Mouse (Mus musculus): ENCODE measurements at regions not wholly inside any gene's neighbourhood (a gene's known extent, or its start where the extent isn't known, plus 50 kb on each side); places are given as distances from the start of the nearest gene placed in this dataset.
"Not testable (repeated sequence)": the region's sequence is repeated elsewhere in the genome, so short reads cannot be mapped to it uniquely, and the experiment has no call there.

DNA sequence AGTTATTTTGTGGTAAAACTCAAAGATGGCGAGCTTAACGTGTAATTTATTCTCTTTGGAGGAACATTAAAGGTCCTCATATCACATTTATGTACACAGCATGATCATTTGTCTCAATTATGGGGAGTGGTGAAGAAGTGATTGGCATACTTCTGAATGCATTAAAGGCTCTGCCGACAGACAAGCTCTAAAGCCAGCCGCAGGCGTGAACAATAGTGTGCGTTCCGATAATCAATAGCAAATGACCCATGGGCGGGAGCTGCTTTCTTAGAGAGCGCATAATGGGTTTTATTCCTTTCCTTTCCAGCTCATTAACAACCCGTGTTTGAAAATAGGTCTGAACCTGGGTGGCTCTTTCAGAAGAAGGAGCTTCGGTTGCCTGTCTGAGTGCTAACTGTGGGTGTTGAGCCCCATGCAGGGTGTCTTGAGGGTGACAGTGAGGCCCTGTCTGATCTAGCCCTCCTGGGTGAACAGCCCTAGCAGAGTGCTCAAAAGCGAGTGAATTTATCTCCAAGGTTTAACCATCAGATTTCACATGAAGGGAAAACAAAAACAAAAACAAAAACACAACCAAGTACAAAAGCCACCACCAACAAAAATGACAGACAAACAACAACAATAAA, 210.5 kb downstream of the Zfp619 start:
- DNase-seq (ENCODE audit: low spot score in 2 of 2) = no peak

- no peak for DNase-seq (ENCODE audit: low spot score in 2 of 2)
Measured at GRCm38 (mm10) chr7:39728930-39729329, 211.4 kb downstream of the Zfp619 start.

GRCm38 (mm10) chr7:39729723-39730122, 212.2 kb downstream of the Zfp619 start:
- no peak for DNase-seq (ENCODE audit: low spot score in 2 of 2)

DNA sequence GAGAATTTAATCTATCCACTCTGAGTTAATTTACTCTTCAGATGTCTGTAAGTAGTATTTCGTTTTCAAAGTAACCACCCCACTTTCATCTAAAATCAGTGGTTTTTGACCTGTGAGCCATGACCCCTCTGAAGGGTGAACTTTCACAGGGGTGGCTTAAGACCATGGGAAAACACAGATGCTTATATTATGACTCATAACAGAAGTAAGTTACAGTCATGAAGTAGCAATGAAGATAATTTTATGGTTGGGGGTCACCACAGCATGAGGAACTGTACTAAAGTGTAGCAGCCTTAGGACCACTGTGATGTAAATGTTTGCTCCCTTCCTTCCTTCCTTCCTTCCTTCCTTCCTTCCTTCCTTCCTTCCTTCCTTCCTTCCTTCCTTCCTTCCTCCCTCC, 215.2 kb downstream of the Zfp619 start:
- DNase-seq (ENCODE audit: low spot score in 2 of 2) = no peak

GRCm38 (mm10) chr7:39748395-39748794, 230.8 kb downstream of the Zfp619 start:
- DNase-seq (ENCODE audit: low spot score in 2 of 2) = not testable (repeated sequence)

GRCm38 (mm10) chr7:39750448-39750847, 232.9 kb downstream of the Zfp619 start:
- no peak for DNase-seq (ENCODE audit: low spot score in 2 of 2)

DNA sequence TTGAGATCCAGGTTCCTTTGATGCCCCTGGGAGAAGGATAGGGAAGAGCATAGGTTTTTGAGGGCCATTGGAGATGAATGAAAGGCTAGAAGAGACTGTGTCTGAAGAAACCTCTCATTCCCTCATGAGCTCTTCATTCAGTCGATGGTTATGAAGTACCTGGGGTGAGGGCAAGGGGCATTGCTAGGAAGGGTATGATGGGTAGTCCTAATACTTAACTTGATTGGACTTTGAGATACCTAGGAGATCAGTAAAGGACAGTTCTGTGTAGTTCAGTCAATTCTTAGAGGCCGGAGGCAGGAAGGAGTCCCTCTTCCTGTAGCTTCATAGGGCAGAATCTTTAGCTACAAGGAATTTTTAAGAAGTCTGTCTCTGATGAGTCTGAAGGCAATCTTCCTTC, 246.8 kb downstream of the Zfp619 start:
- DNase-seq (ENCODE audit: low spot score in 2 of 2) = no peak

DNA sequence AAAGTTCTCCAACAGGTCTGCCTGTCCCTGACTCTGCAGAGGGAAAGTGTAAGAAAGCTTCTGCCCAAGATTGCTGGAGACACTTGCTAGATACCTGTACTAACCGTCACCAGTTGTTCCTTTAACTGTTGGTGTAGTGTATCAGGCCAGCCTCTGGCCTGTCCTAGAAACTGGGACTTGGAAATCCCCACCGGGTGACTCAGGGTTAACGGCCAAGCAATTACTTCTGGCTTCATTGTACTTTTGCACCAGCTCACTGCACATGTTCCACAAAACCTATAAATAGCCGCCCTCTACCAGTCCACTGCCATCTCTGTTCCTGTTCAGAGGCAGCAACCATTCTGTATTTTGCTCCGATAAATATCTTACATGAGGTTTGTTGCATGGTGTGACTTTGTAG, 247.5 kb downstream of the Zfp619 start:
- no peak for DNase-seq (ENCODE audit: low spot score in 2 of 2)

- no peak for DNase-seq (ENCODE audit: low spot score in 2 of 2)
Measured at GRCm38 (mm10) chr7:39773291-39773690, 255.7 kb downstream of the Zfp619 start.

GRCm38 (mm10) chr7:39789321-39789720, 271.8 kb downstream of the Zfp619 start:
- no peak for DNase-seq (ENCODE audit: low spot score in 2 of 2)

- no peak for DNase-seq (ENCODE audit: low spot score in 2 of 2)
Measured at GRCm38 (mm10) chr7:39789880-39790279, 272.3 kb downstream of the Zfp619 start.

GRCm38 (mm10) chr7:39794751-39795150, 277.2 kb downstream of the Zfp619 start:
- no peak for DNase-seq (ENCODE audit: low spot score in 2 of 2)

DNA sequence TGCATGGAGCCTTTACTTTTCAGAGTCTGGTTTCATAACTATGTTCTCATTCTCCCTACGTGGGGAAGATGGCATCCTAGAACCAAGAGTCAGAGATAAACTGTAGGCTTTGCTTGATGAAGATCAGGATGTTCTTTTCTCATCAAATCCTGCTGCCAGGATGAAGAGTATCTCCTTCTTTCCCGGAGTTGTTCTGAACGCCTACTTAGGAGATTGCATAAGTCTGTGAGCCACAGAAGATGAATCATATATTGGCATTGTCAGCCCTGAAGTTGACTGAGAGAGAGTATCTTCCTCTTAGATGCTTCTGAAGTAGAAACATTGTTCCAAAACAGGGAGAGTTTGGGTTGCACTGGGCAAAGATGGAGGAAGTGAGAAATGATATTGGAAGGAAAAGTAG, 286.7 kb downstream of the Zfp619 start:
- DNase-seq (ENCODE audit: low spot score in 2 of 2) = no peak

- no peak for DNase-seq (ENCODE audit: low spot score in 2 of 2)
Measured at GRCm38 (mm10) chr7:39818036-39818435, 300.5 kb downstream of the Zfp619 start.

DNA sequence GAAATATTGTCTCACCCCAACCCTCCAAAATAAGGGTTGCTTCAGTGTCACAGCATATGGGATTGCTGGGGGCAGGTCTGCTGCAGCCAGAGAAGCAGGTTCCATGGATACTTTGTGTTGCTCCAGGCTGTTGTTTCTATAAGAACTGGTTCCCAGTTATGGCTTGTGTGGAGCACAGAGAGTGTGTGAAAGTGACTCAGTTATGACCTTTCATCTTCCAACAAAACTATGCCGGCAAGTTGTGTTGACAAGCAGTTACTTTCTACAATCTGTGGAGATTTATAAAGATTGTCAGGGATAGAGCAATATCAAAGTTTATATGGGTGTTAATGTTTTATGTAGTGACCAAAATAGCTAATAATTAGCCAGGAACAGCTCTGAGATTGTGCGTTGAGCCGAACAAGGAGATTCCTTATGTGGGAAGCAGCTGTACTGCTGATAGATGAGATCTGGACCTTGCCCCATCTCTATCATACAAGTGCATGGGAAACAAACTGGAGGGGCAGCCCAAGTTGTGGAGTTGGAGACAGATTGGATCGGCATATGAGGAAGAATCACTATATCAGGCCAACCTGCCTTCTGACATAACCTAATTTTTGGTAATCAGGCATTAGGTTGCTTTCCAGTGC, 305.1 kb downstream of the Zfp619 start:
- no peak for DNase-seq (ENCODE audit: low spot score in 2 of 2)

- no peak for DNase-seq (ENCODE audit: low spot score in 2 of 2)
Measured at GRCm38 (mm10) chr7:39828378-39828777, 310.8 kb downstream of the Zfp619 start.

DNA sequence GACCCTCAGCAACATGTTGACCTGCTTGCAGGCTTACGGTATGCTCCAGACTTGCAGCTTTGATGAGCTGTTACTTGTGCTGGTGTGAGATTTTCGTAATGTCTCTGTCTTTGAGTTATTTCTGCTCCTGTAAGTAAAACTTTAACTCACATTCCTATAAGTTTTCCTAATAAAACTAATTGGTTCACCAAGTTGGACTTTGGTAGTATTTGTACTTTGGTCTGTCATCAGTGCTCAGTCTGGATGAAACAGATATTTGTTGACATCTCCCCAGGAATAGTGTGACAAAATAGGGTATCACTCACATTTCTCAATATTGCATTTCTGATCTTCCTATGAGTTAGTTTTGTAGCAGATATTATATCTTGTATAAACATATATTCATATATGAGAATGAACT, 313.3 kb downstream of the Zfp619 start:
- DNase-seq (ENCODE audit: low spot score in 2 of 2) = no peak

GRCm38 (mm10) chr7:39841988-39842387, 324.4 kb downstream of the Zfp619 start:
- DNase-seq (ENCODE audit: low spot score in 2 of 2) = no peak

- DNase-seq (ENCODE audit: low spot score in 2 of 2) = no peak
Measured at GRCm38 (mm10) chr7:39847914-39848782, 330.6 kb downstream of the Zfp619 start.

DNA sequence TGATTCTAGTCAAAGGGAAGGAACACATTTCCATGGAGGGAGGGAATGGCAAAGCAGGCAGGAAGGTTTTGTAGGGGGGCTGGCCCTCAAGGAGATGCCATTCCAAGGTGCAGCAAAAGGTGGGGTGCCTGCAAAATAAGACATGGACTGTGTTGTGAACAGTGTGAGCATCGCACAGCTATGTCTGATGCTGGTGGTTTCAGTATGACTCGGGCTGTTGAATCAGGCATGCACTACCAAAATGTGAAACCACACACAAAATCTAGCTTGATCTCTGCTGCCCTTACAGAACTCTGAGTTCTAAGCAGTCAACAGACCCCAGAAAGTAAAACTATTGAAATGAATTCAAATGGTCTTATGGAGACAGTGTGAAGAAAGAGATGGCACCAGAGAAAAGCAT, 339.7 kb downstream of the Zfp619 start:
- DNase-seq (ENCODE audit: low spot score in 2 of 2) = no peak

- DNase-seq (ENCODE audit: low spot score in 2 of 2) = no peak
Measured at GRCm38 (mm10) chr7:39862835-39863234, 345.3 kb downstream of the Zfp619 start.

DNA sequence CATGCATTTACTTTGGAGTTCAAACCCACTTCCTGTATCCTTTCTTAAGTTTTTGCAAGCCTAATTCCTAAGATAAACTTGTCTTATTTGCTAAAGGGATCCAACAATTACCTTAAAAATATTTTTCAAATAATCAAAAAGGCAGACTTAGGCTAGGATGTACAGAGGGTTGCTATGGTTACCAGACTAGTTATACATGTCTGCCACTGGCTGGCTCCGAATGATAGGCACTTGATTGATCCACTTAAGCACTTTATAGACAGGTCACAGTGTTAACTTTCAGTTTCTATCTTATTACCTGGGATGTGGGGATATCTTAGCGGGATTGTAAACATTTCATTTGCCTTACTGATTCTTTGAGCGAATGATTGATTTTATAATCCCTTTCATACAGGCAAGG, 346.6 kb downstream of the Zfp619 start:
- DNase-seq (ENCODE audit: low spot score in 2 of 2) = no peak

- no peak for DNase-seq (ENCODE audit: low spot score in 2 of 2)
Measured at GRCm38 (mm10) chr7:39864781-39865180, 347.2 kb downstream of the Zfp619 start.
